Mouse (Mus musculus) kidney, embryonic 16.5 days (tissue): ENCODE results near the gene Sox8. TPM values are rescaled to one million over a fixed set of nuclear protein-coding genes. Genes with fewer than 3 reads are reported as not detected.

Experiments
- ATAC-seq: fragments of 200-750 bp; cut with Nextera tagmentation; 2 replicates; pipeline ENCODE4 v1.8.0; 2017; ENCODE audit warnings: moderate TSS enrichment; ENCODE audit not compliant: low FRiP score, low TSS enrichment
- H3K27ac ChIP-seq: fragments of 300-500 bp; sonication (generic); 2 replicates; pipeline ENCODE4 v1.5.1; 2014; ENCODE audit warnings: low read length
- H3K27me3 ChIP-seq: fragments of 300-500 bp; sonication (generic); 2 replicates; pipeline ENCODE4 v1.6.1; 2014; ENCODE audit warnings: low read length, control low read depth, mixed read lengths; ENCODE audit not compliant: insufficient read depth
- H3K36me3 ChIP-seq: fragments of 300-500 bp; sonication (generic); 2 replicates; pipeline ENCODE4 v1.6.1; 2014; ENCODE audit warnings: low read length, control low read depth, mixed read lengths; ENCODE audit not compliant: insufficient read depth
- H3K4me1 ChIP-seq: fragments of 300-500 bp; sonication (generic); 2 replicates; pipeline ENCODE4 v1.6.1; 2014; ENCODE audit warnings: low read length, control low read depth, mixed read lengths; ENCODE audit not compliant: insufficient read depth
- H3K4me2 ChIP-seq: fragments of 300-500 bp; sonication (generic); replicated peaks from 2 replicates; pipeline ENCODE4 v1.6.1; 2014; ENCODE audit warnings: low read depth, low read length
- H3K4me3 ChIP-seq: fragments of 300-500 bp; sonication (generic); 2 replicates; pipeline ENCODE4 v1.5.1; 2014; ENCODE audit warnings: mild to moderate bottlenecking, low read length
- H3K9ac ChIP-seq: fragments of 300-500 bp; sonication (generic); replicated peaks from 2 replicates; pipeline ENCODE4 v1.6.1; 2014; ENCODE audit warnings: low read length
- H3K9me3 ChIP-seq: fragments of 300-500 bp; sonication (generic); 2 replicates; pipeline ENCODE4 v1.6.1; 2016; ENCODE audit warnings: low read length, control low read depth
- WGBS: fragments of 180-500 bp; shearing (Covaris S2); extraction: QIAGEN DNeasy Blood & Tissue Kit; methylation state at CpG from one replicate; pipeline ENCODE4 v1.1.7; 2014; 5-methylcytosine and 5-hydroxymethylcytosine counted together
- polyA plus RNA-seq: library from polyadenylated mRNA; unstranded; fragments of >200 nt; fragmentation: Nextera tagmentation; extraction: Ambion mirVana; gene quantifications from 2 replicates; pipeline ENCODE4 v1.2.1, GENCODE M21; 2015

Sox8 gene
- polyA plus RNA-seq, 1 experiment from 2014 or later = 3.3 TPM

DNA sequence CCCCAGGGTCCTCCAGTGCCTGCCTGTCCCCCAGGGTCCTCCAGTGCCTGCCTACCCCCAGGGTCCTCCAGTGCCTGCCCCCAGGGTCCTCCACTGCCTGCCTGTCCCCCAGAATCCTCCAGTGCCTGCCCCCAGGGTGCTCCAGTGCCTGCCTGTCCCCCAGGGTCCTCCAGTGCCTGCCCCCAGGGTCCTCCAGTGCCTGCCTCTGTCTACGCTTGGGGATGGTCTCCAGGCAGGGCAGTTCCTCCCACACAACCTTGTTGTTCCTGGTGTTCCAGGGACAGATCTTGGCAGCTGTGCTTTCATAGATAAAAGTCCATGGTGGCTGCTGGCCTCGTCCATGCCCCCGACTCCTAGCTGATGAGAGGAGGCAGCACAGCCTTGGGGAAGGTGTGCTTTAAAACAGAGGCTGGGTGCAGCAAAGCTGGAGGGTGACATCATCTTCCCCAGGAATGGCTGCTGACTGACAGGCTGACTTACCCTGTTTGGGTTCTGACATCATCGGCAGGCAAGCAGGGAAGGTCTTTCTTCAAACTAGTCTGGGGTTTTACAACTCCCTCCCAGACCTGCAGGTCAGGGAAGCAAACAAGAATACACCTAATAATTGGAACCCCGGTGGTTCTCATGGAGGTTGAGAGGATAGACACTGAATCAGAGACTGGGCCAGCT, 9.8 kb downstream of the Sox8 start:
- Histone ChIP-seq H3K4me2 (no peak overlapping the region), H3K4me3 (no peak overlapping the region), H3K27me3 (0 out of 2 replicates have a peak, but pooled peaks cover 6% of the 10 kb centered on the region), H3K4me1 (peaks cover 20% of the 10 kb centered on the region), H3K36me3 (no peaks in the 10 kb centered on the region), H3K9ac (no peak overlapping the region), H3K27ac (no peak overlapping the region), H3K9me3 (no peaks in the 10 kb centered on the region)
- WGBS = 48% methylated on average over 5 of the region's 5 CpGs
- ATAC-seq = no peak

DNA sequence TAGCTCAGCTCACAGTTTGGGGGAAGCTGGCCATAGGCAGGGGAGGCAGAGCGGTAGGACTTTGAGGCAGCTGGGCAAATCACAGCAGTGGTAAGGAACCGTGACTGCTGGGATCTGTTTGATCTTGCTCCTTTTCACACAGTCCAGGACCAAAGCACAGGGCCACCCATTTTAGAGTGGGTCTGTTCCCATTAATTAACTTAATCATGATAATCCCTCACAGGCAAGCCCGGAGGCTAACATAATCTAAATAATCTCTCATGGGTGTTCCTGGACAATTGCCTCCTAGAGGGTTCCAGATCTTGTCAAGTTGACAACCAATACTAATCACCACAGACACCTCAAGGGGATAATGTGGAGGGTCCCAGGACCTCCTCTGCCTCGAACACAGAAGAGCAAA, 10.9 kb downstream of the Sox8 start:
- 40% methylated on average over 4 of the region's 4 CpGs for WGBS
- 0 out of 2 replicates have a peak, but pooled peaks cover 6% of the 10 kb centered on the region for H3K27me3 ChIP-seq
- H3K9me3 ChIP-seq = no peaks in the 10 kb centered on the region
- no peak for ATAC-seq
- H3K4me3 ChIP-seq = no peak overlapping the region
- no peak overlapping the region for H3K4me2 ChIP-seq
- H3K27ac ChIP-seq = no peak overlapping the region
- H3K9ac ChIP-seq = no peak overlapping the region
- H3K4me1 ChIP-seq = peaks cover 17% of the 10 kb centered on the region
- no peaks in the 10 kb centered on the region for H3K36me3 ChIP-seq

GRCm38 (mm10) chr17:25556630-25557354, 13.7 kb downstream of the Sox8 start:
- Histone ChIP-seq H3K9ac (peak overlapping the region; percentile 47), H3K36me3 (no peaks in the 10 kb centered on the region), H3K4me1 (peaks cover 17% of the 10 kb centered on the region), H3K4me2 (peak overlapping the region; percentile 46), H3K27me3 (0 out of 2 replicates have a peak, but pooled peaks cover 6% of the 10 kb centered on the region), H3K4me3 (peak overlapping the region; percentile 20), H3K27ac (peak overlapping the region; percentile 31; the same call in 1 of the 2 replicates), H3K9me3 (no peaks in the 10 kb centered on the region)
- WGBS = 9% methylated on average over 21 of the region's 21 CpGs
- peak; percentile 67; the same call in 1 of the 2 replicates for ATAC-seq

- Histone ChIP-seq H3K4me3 (peak overlapping the region; percentile 20), H3K4me2 (peak overlapping the region; percentile 46), H3K27ac (no peak overlapping the region), H3K9me3 (no peaks in the 10 kb centered on the region), H3K4me1 (peaks cover 17% of the 10 kb centered on the region), H3K36me3 (no peaks in the 10 kb centered on the region), H3K27me3 (0 out of 2 replicates have a peak, but pooled peaks cover 6% of the 10 kb centered on the region), H3K9ac (peak overlapping the region; percentile 47)
- 0 out of 2 replicates have a peak, but pooled peaks have one; percentile 36 for ATAC-seq
- 4% methylated on average over 29 of the region's 29 CpGs for WGBS
Observed at GRCm38 (mm10) chr17:25555666-25556629, 14.5 kb downstream of the Sox8 start.

- Histone ChIP-seq H3K36me3 (no peaks in the 10 kb centered on the region), H3K9ac (no peak overlapping the region), H3K27me3 (0 out of 2 replicates have a peak, but pooled peaks cover 6% of the 10 kb centered on the region), H3K9me3 (no peaks in the 10 kb centered on the region), H3K4me3 (no peak overlapping the region), H3K4me2 (no peak overlapping the region), H3K27ac (no peak overlapping the region), H3K4me1 (peaks cover 17% of the 10 kb centered on the region)
- ATAC-seq = no peak
- 56% methylated on average over 3 of the region's 3 CpGs for WGBS
Observed at GRCm38 (mm10) chr17:25555159-25555558, 15.3 kb downstream of the Sox8 start.

DNA sequence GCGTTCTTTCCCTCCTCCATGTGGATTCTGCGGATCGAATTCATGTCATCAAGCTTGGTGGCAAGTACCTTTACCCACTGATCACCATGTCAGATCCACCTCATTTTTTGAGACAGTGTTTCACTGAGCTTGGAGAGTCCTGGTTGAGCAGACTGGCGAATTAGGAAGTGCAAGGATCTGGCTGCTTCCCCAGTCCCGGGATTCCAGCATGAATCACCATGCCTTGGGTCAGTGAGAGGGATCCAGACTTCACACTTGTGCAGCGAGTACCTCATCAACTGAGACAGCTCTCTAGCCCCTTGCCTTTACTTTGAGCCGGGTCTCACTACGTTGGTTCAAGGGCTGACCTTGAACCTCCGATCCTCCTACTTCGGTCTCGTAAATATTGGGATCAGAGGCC, 19.2 kb downstream of the Sox8 start:
- Histone ChIP-seq H3K4me3 (no peak overlapping the region), H3K4me2 (no peak overlapping the region), H3K4me1 (peaks cover 6% of the 10 kb centered on the region), H3K27me3 (no peaks in the 10 kb centered on the region), H3K9ac (no peak overlapping the region), H3K27ac (no peak overlapping the region), H3K36me3 (no peaks in the 10 kb centered on the region), H3K9me3 (no peaks in the 10 kb centered on the region)
- no peak for ATAC-seq
- 80% methylated on average over 11 of the region's 11 CpGs for WGBS

GRCm38 (mm10) chr17:25550020-25550419, 20.5 kb downstream of the Sox8 start:
- Histone ChIP-seq H3K9ac (no peak overlapping the region), H3K9me3 (no peaks in the 10 kb centered on the region), H3K36me3 (no peaks in the 10 kb centered on the region), H3K27ac (no peak overlapping the region), H3K27me3 (no peaks in the 10 kb centered on the region), H3K4me1 (no peaks in the 10 kb centered on the region), H3K4me3 (no peak overlapping the region), H3K4me2 (no peak overlapping the region)
- WGBS = 81% methylated on average over 5 of the region's 5 CpGs
- no peak for ATAC-seq

GRCm38 (mm10) chr17:25547026-25547425, 23.5 kb downstream of the Sox8 start:
- Histone ChIP-seq H3K4me1 (no peaks in the 10 kb centered on the region), H3K36me3 (no peaks in the 10 kb centered on the region), H3K27ac (no peak overlapping the region), H3K4me3 (no peak overlapping the region), H3K27me3 (no peaks in the 10 kb centered on the region), H3K9me3 (no peaks in the 10 kb centered on the region), H3K4me2 (no peak overlapping the region), H3K9ac (no peak overlapping the region)
- 25% methylated on average over 3 of the region's 3 CpGs for WGBS
- no peak for ATAC-seq

DNA sequence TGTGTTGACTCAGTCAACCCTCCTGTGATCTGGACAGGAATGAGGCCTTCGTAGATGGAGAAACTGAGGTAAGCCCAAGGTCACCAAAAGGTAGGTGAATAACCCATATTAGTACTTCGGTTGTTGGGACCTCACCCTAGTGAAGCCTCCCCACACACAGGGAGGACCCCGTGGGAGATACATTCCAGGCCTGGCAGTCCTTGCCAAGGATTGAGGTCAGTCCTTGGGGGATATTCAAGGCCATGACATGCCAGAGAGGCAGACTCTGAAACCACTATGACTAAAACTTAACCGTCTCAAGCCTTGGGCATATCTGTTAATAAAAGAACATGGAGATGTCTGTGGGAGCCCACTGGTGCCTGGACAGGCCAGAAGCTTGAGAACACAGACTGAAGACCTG, 28.7 kb downstream of the Sox8 start:
- Histone ChIP-seq H3K4me2 (no peak overlapping the region), H3K9me3 (no peaks in the 10 kb centered on the region), H3K27ac (no peak overlapping the region), H3K4me1 (peaks cover 17% of the 10 kb centered on the region), H3K36me3 (no peaks in the 10 kb centered on the region), H3K9ac (no peak overlapping the region), H3K4me3 (no peak overlapping the region), H3K27me3 (no peaks in the 10 kb centered on the region)
- WGBS = 88% methylated on average over 4 of the region's 4 CpGs
- ATAC-seq = no peak
